Comparison of ENCODE assay signal across 12 mouse cellular contexts in genomic region chr15:89068226-89068625, GRCm38 (mm10). TPM values are rescaled to one million over a fixed set of nuclear protein-coding genes. Genes with fewer than 3 reads are reported as not detected.
DNase-seq lines count a peak whose midpoint lies in the region; ATAC-seq lines count a peak whose summit lies in the region.
"Had no signal": no experiment of that assay in that cellular context is flagged by ENCODE, and none has a peak within 500 bp of the region (broad histone marks: within the 10 kb centered on the region; RNA-seq: fewer than 3 reads in every experiment).

No protein-coding gene starts in this region.

- no peak overlapping the region for H3K9ac ChIP-seq in heart, embryonic 14.5 days (ENCODE audit: low read length)
- H3K9ac ChIP-seq in midbrain, embryonic 12.5 days (replicated peaks): 0 out of 2 replicates have a peak overlapping the region, but pooled peaks have one; percentile 24
- no peak overlapping the region for H3K9ac ChIP-seq in midbrain, embryonic 14.5 days (replicated peaks; ENCODE audit: low read length)
- H3K9ac ChIP-seq in embryonic facial prominence, embryonic 15.5 days: no peak overlapping the region
- H3K9ac ChIP-seq: limb, embryonic 15.5 days had no signal

- H3K9me3 ChIP-seq in heart, embryonic 14.5 days (ENCODE audit: control insufficient read depth, low read length): no peaks in the 10 kb centered on the region
- no peaks in the 10 kb centered on the region for H3K9me3 ChIP-seq in midbrain, embryonic 12.5 days
- H3K9me3 ChIP-seq in midbrain, embryonic 14.5 days (ENCODE audit: control insufficient read depth, low read length): no peaks in the 10 kb centered on the region
- H3K9me3 ChIP-seq in embryonic facial prominence, embryonic 15.5 days (replicated peaks): no peaks in the 10 kb centered on the region
- H3K9me3 ChIP-seq: limb, embryonic 15.5 days had no signal

- 37% methylated on average over 26 of the region's 26 CpGs for WGBS in heart, embryonic 14.5 days
- WGBS in midbrain, embryonic 12.5 days: 44% methylated on average over 26 of the region's 26 CpGs
- 53% methylated on average over 26 of the region's 26 CpGs for WGBS in midbrain, embryonic 14.5 days
- WGBS in embryonic facial prominence, embryonic 15.5 days: 35% methylated on average over 26 of the region's 26 CpGs

- ATAC-seq in heart, embryonic 14.5 days (ENCODE audit: insufficient number of reproducible peaks, insufficient read depth, low FRiP score, low read depth): no peak
- ATAC-seq in midbrain, embryonic 12.5 days (ENCODE audit: low FRiP score, low read depth): no peak
- ATAC-seq in midbrain, embryonic 14.5 days (ENCODE audit: low FRiP score, low TSS enrichment): no peak
- no peak for ATAC-seq in embryonic facial prominence, embryonic 15.5 days (ENCODE audit: insufficient number of reproducible peaks, low FRiP score, low TSS enrichment, low read depth)

- H3K27ac ChIP-seq in heart, embryonic 14.5 days (replicated peaks in 1 of 2; ENCODE audit: control insufficient read depth in 1 of 2, insufficient read depth in 1 of 2, low read depth in 2 of 2, low read length in 2 of 2): no peak overlapping the region
- H3K27ac ChIP-seq in midbrain, embryonic 12.5 days (replicated peaks): no peak overlapping the region
- H3K27ac ChIP-seq in midbrain, embryonic 14.5 days (replicated peaks; ENCODE audit: low read depth, low read length): no peak overlapping the region
- H3K27ac ChIP-seq in embryonic facial prominence, embryonic 15.5 days (replicated peaks): no peak overlapping the region
- H3K27ac ChIP-seq: limb, embryonic 15.5 days had no signal

- peak overlapping the region in 1 of 2 experiments; percentile 17; a peak in 1 of 4 replicates for H3K4me3 ChIP-seq in heart, embryonic 14.5 days (ENCODE audit: control insufficient read depth in 1 of 2, insufficient read depth in 1 of 2, low read depth in 1 of 2, low read length in 2 of 2)
- no peak overlapping the region for H3K4me3 ChIP-seq in midbrain, embryonic 12.5 days
- no peak overlapping the region for H3K4me3 ChIP-seq in midbrain, embryonic 14.5 days (replicated peaks; ENCODE audit: low read depth, low read length)
- peak overlapping the region; percentile 12; the same call in 1 of the 2 replicates for H3K4me3 ChIP-seq in embryonic facial prominence, embryonic 15.5 days (replicated peaks)
- H3K4me3 ChIP-seq: erythroblast, embryonic 14.5 days; myocyte had no signal

- H3K36me3 ChIP-seq in heart, embryonic 14.5 days (ENCODE audit: control insufficient read depth, insufficient read depth, low read length): no peaks in the 10 kb centered on the region
- H3K36me3 ChIP-seq in midbrain, embryonic 12.5 days: no peaks in the 10 kb centered on the region
- H3K36me3 ChIP-seq in midbrain, embryonic 14.5 days (ENCODE audit: control insufficient read depth, insufficient read depth, low read length): peaks cover 29% of the 10 kb centered on the region
- H3K36me3 ChIP-seq in embryonic facial prominence, embryonic 15.5 days: no peaks in the 10 kb centered on the region
- H3K36me3 ChIP-seq: limb, embryonic 15.5 days had no signal

- peaks cover 42% of the 10 kb centered on the region for H3K27me3 ChIP-seq in heart, embryonic 14.5 days (ENCODE audit: control insufficient read depth, insufficient read depth, low read length)
- peaks cover 72% of the 10 kb centered on the region for H3K27me3 ChIP-seq in midbrain, embryonic 12.5 days
- H3K27me3 ChIP-seq in midbrain, embryonic 14.5 days (ENCODE audit: control insufficient read depth, insufficient read depth, low read length): peaks cover 22% of the 10 kb centered on the region
- H3K27me3 ChIP-seq in embryonic facial prominence, embryonic 15.5 days: peaks cover 53% of the 10 kb centered on the region

- H3K4me1 ChIP-seq in heart, embryonic 14.5 days (ENCODE audit: control insufficient read depth in 2 of 2, insufficient read depth in 2 of 2, low read length in 2 of 2): peaks cover 5 to 15% of the 10 kb centered on the region in 2 experiments
- H3K4me1 ChIP-seq in midbrain, embryonic 12.5 days: no peaks in the 10 kb centered on the region
- no peaks in the 10 kb centered on the region for H3K4me1 ChIP-seq in midbrain, embryonic 14.5 days (ENCODE audit: control insufficient read depth, insufficient read depth, low read length)
- peaks cover 8% of the 10 kb centered on the region; the same call in 1 of the 2 replicates for H3K4me1 ChIP-seq in embryonic facial prominence, embryonic 15.5 days

- DNase-seq in heart, postnatal 4 days: no peak
- no peak for DNase-seq in midbrain, embryonic 14.5 days
- no peak for DNase-seq in adrenal gland, postnatal 4 days (ENCODE audit: low spot score in 2 of 2)
- DNase-seq in urinary bladder, postnatal 4 days (ENCODE audit: low spot score in 2 of 2): no peak
- DNase-seq: gastrocnemius, postnatal 10 days; lung, postnatal 36 days had no signal

- peak overlapping the region; percentile 55 for H3K4me2 ChIP-seq in heart, embryonic 14.5 days (ENCODE audit: low read length)
- H3K4me2 ChIP-seq in midbrain, embryonic 12.5 days (replicated peaks): no peak overlapping the region
- H3K4me2 ChIP-seq in midbrain, embryonic 14.5 days (ENCODE audit: low read length): no peak overlapping the region
- peak overlapping the region; percentile 28; the same call in 1 of the 2 replicates for H3K4me2 ChIP-seq in embryonic facial prominence, embryonic 15.5 days (replicated peaks)

RNA-seq across cellular contexts. Expression of gene Trabd, which starts 6.7 kb away (rescaled TPM):
- polyA plus RNA-seq in heart, embryonic 14.5 days (2014; fragmentation: Nextera tagmentation; extraction: Ambion mirVana): 51.6 and 51.9 TPM in 2 replicates
- total RNA-seq in heart, postnatal 4 days (2021): 10 to 100 TPM; 45.1 to 47.6 TPM
- 47.9 and 49.2 TPM in 2 replicates for polyA plus RNA-seq in midbrain, embryonic 12.5 days (2016; fragmentation: Nextera tagmentation; extraction: Ambion mirVana)
- 38.7 and 39.7 TPM in 2 replicates for polyA plus RNA-seq in midbrain, embryonic 14.5 days (2014; fragmentation: Nextera tagmentation; extraction: Ambion mirVana)
- 53.8 and 55.6 TPM in 2 replicates for polyA plus RNA-seq in embryonic facial prominence, embryonic 15.5 days (2015; fragmentation: Nextera tagmentation; extraction: Ambion mirVana)
- 10 to 100 TPM; 45.5 to 45.6 TPM for total RNA-seq in adrenal gland, postnatal 4 days (2021)

RNA-seq across cellular contexts. Expression of gene Panx2, which starts 8.7 kb away (rescaled TPM):
- 2.3 and 2.6 TPM in 2 replicates for polyA plus RNA-seq in heart, embryonic 14.5 days (2014; fragmentation: Nextera tagmentation; extraction: Ambion mirVana)
- 1 to 10 TPM; 2.1 to 2.3 TPM for total RNA-seq in heart, postnatal 4 days (2021)
- 1.6 and 2.1 TPM in 2 replicates for polyA plus RNA-seq in midbrain, embryonic 12.5 days (2016; fragmentation: Nextera tagmentation; extraction: Ambion mirVana)
- polyA plus RNA-seq in midbrain, embryonic 14.5 days (2014; fragmentation: Nextera tagmentation; extraction: Ambion mirVana): 6.6 and 7.9 TPM in 2 replicates
- polyA plus RNA-seq in embryonic facial prominence, embryonic 15.5 days (2015; fragmentation: Nextera tagmentation; extraction: Ambion mirVana): 0.33 and 0.84 TPM in 2 replicates
- 1 to 10 TPM; 3.4 to 3.5 TPM for total RNA-seq in adrenal gland, postnatal 4 days (2021)
- polyA plus RNA-seq: erythroblast, embryonic 14.5 days; myocyte had no signal

RNA-seq across cellular contexts. Expression of gene Selenoo, which starts 20.7 kb away (rescaled TPM):
- polyA plus RNA-seq in heart, embryonic 14.5 days (2014; fragmentation: Nextera tagmentation; extraction: Ambion mirVana): 14.0 and 16.4 TPM in 2 replicates
- 10 to 100 TPM; 10.0 to 10.2 TPM for total RNA-seq in heart, postnatal 4 days (2021)
- 23.7 and 28.1 TPM in 2 replicates for polyA plus RNA-seq in midbrain, embryonic 12.5 days (2016; fragmentation: Nextera tagmentation; extraction: Ambion mirVana)
- 23.8 and 23.9 TPM in 2 replicates for polyA plus RNA-seq in midbrain, embryonic 14.5 days (2014; fragmentation: Nextera tagmentation; extraction: Ambion mirVana)
- polyA plus RNA-seq in embryonic facial prominence, embryonic 15.5 days (2015; fragmentation: Nextera tagmentation; extraction: Ambion mirVana): 20.7 and 20.9 TPM in 2 replicates
- total RNA-seq in adrenal gland, postnatal 4 days (2021): 10 to 100 TPM; 30.7 to 35.0 TPM

RNA-seq across cellular contexts. Expression of gene Tubgcp6, which starts 54.7 kb away (rescaled TPM):
- polyA plus RNA-seq in heart, embryonic 14.5 days (2014; fragmentation: Nextera tagmentation; extraction: Ambion mirVana): 10.9 and 11.3 TPM in 2 replicates
- total RNA-seq in heart, postnatal 4 days (2021): 10 to 100 TPM; 15.9 to 16.1 TPM
- polyA plus RNA-seq in midbrain, embryonic 12.5 days (2016; fragmentation: Nextera tagmentation; extraction: Ambion mirVana): 25.0 and 25.1 TPM in 2 replicates
- polyA plus RNA-seq in midbrain, embryonic 14.5 days (2014; fragmentation: Nextera tagmentation; extraction: Ambion mirVana): 18.0 and 18.2 TPM in 2 replicates
- 14.8 and 15.2 TPM in 2 replicates for polyA plus RNA-seq in embryonic facial prominence, embryonic 15.5 days (2015; fragmentation: Nextera tagmentation; extraction: Ambion mirVana)
- 10 to 100 TPM; 20.1 to 24.8 TPM for total RNA-seq in adrenal gland, postnatal 4 days (2021)

Comparison
In these comparisons a context has a peak if more than half of its experiments do, and no peak if none do; other contexts are left out.
1. H3K4me2 ChIP-seq: peak in heart, embryonic 14.5 days (single experiment) and embryonic facial prominence, embryonic 15.5 days (single experiment); none in midbrain, embryonic 12.5 days (single experiment) and midbrain, embryonic 14.5 days (single experiment).